Comparison of ENCODE assay signal across 10 mouse cellular contexts in the genomic region with DNA sequence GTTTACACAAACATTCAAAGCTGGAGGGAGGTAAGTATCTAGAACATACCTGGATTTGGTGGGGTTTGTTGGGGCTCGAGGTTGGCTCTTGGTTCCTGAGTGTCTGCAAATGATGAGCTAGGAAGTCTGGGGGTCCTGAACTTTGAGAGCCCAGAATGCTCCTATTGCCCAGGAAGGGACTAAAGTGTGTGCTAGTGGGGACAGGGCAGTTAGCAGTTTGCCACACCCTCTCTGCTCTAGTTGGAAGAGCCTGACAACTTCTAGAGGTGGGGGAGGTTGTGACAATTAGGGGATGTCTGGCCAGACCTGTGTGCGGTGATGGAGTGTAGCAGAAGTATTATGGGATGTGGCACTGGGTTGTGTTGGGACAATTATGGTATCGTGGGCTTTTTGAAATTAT. TPM values are rescaled to one million over a fixed set of nuclear protein-coding genes. Genes with fewer than 3 reads are reported as not detected.
DNase-seq lines count a peak whose midpoint lies in the region; ATAC-seq and TF ChIP-seq lines count a peak whose summit lies in the region.
"Had no signal": no experiment of that assay in that cellular context is flagged by ENCODE, and none has a peak within 500 bp of the region (broad histone marks: within the 10 kb centered on the region; RNA-seq: fewer than 3 reads in every experiment).

No protein-coding gene starts in this region.

- TF ChIP-seq EP300 in liver, embryonic 14.5 days (IDR thresholded peaks at IDR 0.05; ENCODE audit: low read depth): no peak

- DNase-seq in gastrocnemius, adult 2 months: no peak
- DNase-seq in gastrocnemius, postnatal 10 days: no peak
- DNase-seq in testis, postnatal 10 days (ENCODE audit: low spot score): no peak
- no peak for DNase-seq in liver, embryonic 14.5 days (ENCODE audit: low read depth in 3 of 3, low spot score in 3 of 3)
- no peak for DNase-seq in adipocyte (ENCODE audit: low spot score)
- no peak for DNase-seq in adrenal gland, adult 2 months
- no peak for DNase-seq in cerebellum, adult 18-20 months
- DNase-seq: kidney, adult 9 months had no signal

- H3K4me1 ChIP-seq in testis, adult 2 months (ENCODE audit: control insufficient read depth, insufficient read depth, low read length): peaks cover 34% of the 10 kb centered on the region
- peaks cover 39 to 42% of the 10 kb centered on the region in 2 experiments for H3K4me1 ChIP-seq in liver, embryonic 14.5 days (replicated peaks; ENCODE audit: control insufficient read depth in 2 of 2, insufficient read depth in 2 of 2, low read length in 1 of 2)

- no peak for TF ChIP-seq CTCF in gastrocnemius, adult 2 months (IDR thresholded peaks at IDR 0.05)
- TF ChIP-seq CTCF in testis, adult 2 months (IDR thresholded peaks at IDR 0.05; ENCODE audit: control insufficient read depth, insufficient read depth, insufficient replicate concordance, low read depth, low read length): no peak
- TF ChIP-seq CTCF in liver, embryonic 14.5 days (IDR thresholded peaks at IDR 0.05; ENCODE audit: low read depth): no peak

- H3K27me3 ChIP-seq in testis, adult 2 months (ENCODE audit: control insufficient read depth, insufficient read depth, low read length): no peaks in the 10 kb centered on the region
- H3K27me3 ChIP-seq in liver, embryonic 14.5 days (ENCODE audit: control insufficient read depth, insufficient read depth, low read length): no peaks in the 10 kb centered on the region

- peak overlapping the region; percentile 89 for H3K4me2 ChIP-seq in liver, embryonic 14.5 days (ENCODE audit: low read depth)

- ATAC-seq in liver, embryonic 14.5 days (ENCODE audit: insufficient read depth): no peak

- no peak for TF ChIP-seq POLR2A in testis, adult 2 months (IDR thresholded peaks at IDR 0.05; ENCODE audit: control insufficient read depth, low read depth, low read length)

- no peaks in the 10 kb centered on the region for H3K36me3 ChIP-seq in testis, adult 2 months (ENCODE audit: control insufficient read depth, insufficient read depth, low read length)
- peaks cover 13% of the 10 kb centered on the region for H3K36me3 ChIP-seq in liver, embryonic 14.5 days (replicated peaks; ENCODE audit: control insufficient read depth, insufficient read depth, low read depth)

- H3K9me3 ChIP-seq in liver, embryonic 14.5 days (ENCODE audit: control insufficient read depth, low read length): no peaks in the 10 kb centered on the region

- peak overlapping the region; percentile 94 for H3K27ac ChIP-seq in gastrocnemius, adult 2 months
- H3K27ac ChIP-seq in testis, adult 2 months (ENCODE audit: control insufficient read depth, insufficient read depth, low read depth, low read length): peak overlapping the region; percentile 73
- H3K27ac ChIP-seq in liver, embryonic 14.5 days: peak overlapping the region; percentile 77

- 37% methylated on average over 3 of the region's 3 CpGs for WGBS in liver, embryonic 14.5 days (ENCODE audit: insufficient replicate concordance)

- H3K4me3 ChIP-seq in gastrocnemius, adult 2 months: no peak overlapping the region
- no peak overlapping the region; the same call in 1 of the 2 replicates for H3K4me3 ChIP-seq in testis, adult 2 months (ENCODE audit: control insufficient read depth, low read depth, low read length)
- H3K4me3 ChIP-seq in liver, embryonic 14.5 days (ENCODE audit: insufficient read depth in 1 of 2, low read depth in 2 of 2, low read length in 2 of 2): no peak overlapping the region

- intact Hi-C loops in gastrocnemius, adult 2 months (cut with DNase I): loop anchor here (5.0 kb wide), 1 partner anchor 37 kb away; the partner anchor contains the start of gene Nop2

- no peak overlapping the region; the same call in 1 of the 2 replicates for H3K9ac ChIP-seq in liver, embryonic 14.5 days (replicated peaks)

RNA-seq across cellular contexts. Expression of gene Chd4, which starts 0.9 kb away (rescaled TPM):
- total RNA-seq in gastrocnemius, adult 2 months (2021): 10 to 100 TPM; 68.8 to 71.2 TPM
- 100 to 1,000 TPM; 108 to 125 TPM for total RNA-seq in gastrocnemius, postnatal 10 days (2021)
- 42.5 and 43.0 TPM in 2 replicates for polyA plus RNA-seq in testis, adult 2 months (2012; rRNA removed)
- polyA plus RNA-seq in liver, embryonic 14.5 days (2012; rRNA removed): 13.9 and 24.7 TPM in 2 replicates
- 19.7 and 24.3 TPM in 2 replicates for polyA plus RNA-seq in liver, embryonic 14.5 days (2014; fragmentation: Nextera tagmentation; extraction: Ambion mirVana)
- 100 to 1,000 TPM; 139 to 156 TPM for total RNA-seq in adrenal gland, adult 2 months (2021)
- 54.1 and 58.1 TPM in 2 replicates for polyA plus RNA-seq in adrenal gland, adult 2 months (2012; rRNA removed)

RNA-seq across cellular contexts. Expression of gene Lpar5, which starts 27.1 kb away (rescaled TPM):
- total RNA-seq in gastrocnemius, adult 2 months (2021): not detected
- under 1 TPM; 0.16 to 0.41 TPM for total RNA-seq in gastrocnemius, postnatal 10 days (2021)
- 0.31 and 0.32 TPM in 2 replicates for polyA plus RNA-seq in testis, adult 2 months (2012; rRNA removed)
- polyA plus RNA-seq in liver, embryonic 14.5 days (2012; rRNA removed): 1.6 and 1.8 TPM in 2 replicates
- 0.68 and 1.0 TPM in 2 replicates for polyA plus RNA-seq in liver, embryonic 14.5 days (2014; fragmentation: Nextera tagmentation; extraction: Ambion mirVana)
- under 1 TPM; 0.61 to 0.83 TPM for total RNA-seq in adrenal gland, adult 2 months (2021)
- polyA plus RNA-seq in adrenal gland, adult 2 months (2012; rRNA removed): 3.1 and 4.3 TPM in 2 replicates
- polyA plus RNA-seq: C2C12 had no signal

RNA-seq across cellular contexts. Expression of gene Nop2, which starts 36.9 kb away (rescaled TPM):
- 10 to 100 TPM; 17.9 to 18.1 TPM for total RNA-seq in gastrocnemius, adult 2 months (2021)
- total RNA-seq in gastrocnemius, postnatal 10 days (2021): 10 to 100 TPM; 16.0 to 21.1 TPM
- polyA plus RNA-seq in testis, adult 2 months (2012; rRNA removed): 24.5 and 26.2 TPM in 2 replicates
- 18.9 and 24.5 TPM in 2 replicates for polyA plus RNA-seq in liver, embryonic 14.5 days (2012; rRNA removed)
- polyA plus RNA-seq in liver, embryonic 14.5 days (2014; fragmentation: Nextera tagmentation; extraction: Ambion mirVana): 33.1 and 33.7 TPM in 2 replicates
- 10 to 100 TPM; 40.9 to 51.7 TPM for total RNA-seq in adrenal gland, adult 2 months (2021)
- polyA plus RNA-seq in adrenal gland, adult 2 months (2012; rRNA removed): 8.0 and 12.0 TPM in 2 replicates

RNA-seq across cellular contexts. Expression of gene Acrbp, which starts 45.4 kb away (rescaled TPM):
- 1 to 10 TPM; 2.4 to 4.5 TPM for total RNA-seq in gastrocnemius, adult 2 months (2021)
- 1 to 10 TPM; 2.7 to 4.7 TPM for total RNA-seq in gastrocnemius, postnatal 10 days (2021)
- polyA plus RNA-seq in testis, adult 2 months (2012; rRNA removed): 1,698 and 1,947 TPM in 2 replicates
- 2.1 and 3.1 TPM in 2 replicates for polyA plus RNA-seq in liver, embryonic 14.5 days (2012; rRNA removed)
- 1.3 and 2.0 TPM in 2 replicates for polyA plus RNA-seq in liver, embryonic 14.5 days (2014; fragmentation: Nextera tagmentation; extraction: Ambion mirVana)
- total RNA-seq in adrenal gland, adult 2 months (2021): 10 to 100 TPM in 1 of 2 experiments, 1 to 10 TPM in 1; 4.4 to 12.2 TPM
- 14.0 and 15.9 TPM in 2 replicates for polyA plus RNA-seq in adrenal gland, adult 2 months (2012; rRNA removed)

RNA-seq across cellular contexts. Expression of gene Iffo1, which starts 50.2 kb away (rescaled TPM):
- total RNA-seq in gastrocnemius, adult 2 months (2021): 1 to 10 TPM; 7.8 to 9.4 TPM
- 10 to 100 TPM; 50.8 to 60.1 TPM for total RNA-seq in gastrocnemius, postnatal 10 days (2021)
- 60.9 and 62.9 TPM in 2 replicates for polyA plus RNA-seq in testis, adult 2 months (2012; rRNA removed)
- 4.8 and 6.0 TPM in 2 replicates for polyA plus RNA-seq in liver, embryonic 14.5 days (2012; rRNA removed)
- 1.8 and 3.7 TPM in 2 replicates for polyA plus RNA-seq in liver, embryonic 14.5 days (2014; fragmentation: Nextera tagmentation; extraction: Ambion mirVana)
- 10 to 100 TPM; 13.8 to 21.4 TPM for total RNA-seq in adrenal gland, adult 2 months (2021)
- polyA plus RNA-seq in adrenal gland, adult 2 months (2012; rRNA removed): 73.1 and 80.0 TPM in 2 replicates
